Mouse (Mus musculus) cerebellum, adult 9-10 months (tissue): ENCODE measurements around the gene Tead4.
"Not testable (repeated sequence)": the region's sequence is repeated elsewhere in the genome, so short reads cannot be mapped to it uniquely, and the experiment has no call there.

Experiments
- DNase-seq: peaks from one replicate; pipeline ENCODE4 v3.0.0; 2022

Tead4 gene

GRCm38 (mm10) chr6:128234206-128234605 lies 66.4 kb downstream of the Tead4 start:
- peak; percentile 68 for DNase-seq

GRCm38 (mm10) chr6:128232216-128232615 lies 68.4 kb downstream of the Tead4 start:
- no peak for DNase-seq

GRCm38 (mm10) chr6:128231741-128232140 lies 68.9 kb downstream of the Tead4 start:
- DNase-seq = no peak

GRCm38 (mm10) chr6:128227438-128228017 lies 73.1 kb downstream of the Tead4 start:
- DNase-seq = no peak

- no peak for DNase-seq
Measured at GRCm38 (mm10) chr6:128226941-128227340, 73.7 kb downstream of the Tead4 start.

GRCm38 (mm10) chr6:128225846-128226176 lies 74.8 kb downstream of the Tead4 start:
- no peak for DNase-seq

GRCm38 (mm10) chr6:128225009-128225845 lies 75.4 kb downstream of the Tead4 start:
- no peak for DNase-seq

GRCm38 (mm10) chr6:128223159-128223558 lies 77.5 kb downstream of the Tead4 start:
- DNase-seq = no peak

GRCm38 (mm10) chr6:128215004-128215403 lies 85.6 kb downstream of the Tead4 start:
- not testable (repeated sequence) for DNase-seq

GRCm38 (mm10) chr6:128209199-128209598 lies 91.4 kb downstream of the Tead4 start:
- not testable (repeated sequence) for DNase-seq

- DNase-seq = no peak
Measured at GRCm38 (mm10) chr6:128208491-128209170, 92.0 kb downstream of the Tead4 start.

- DNase-seq = no peak
Measured at GRCm38 (mm10) chr6:128203557-128203956, 97.1 kb downstream of the Tead4 start.

GRCm38 (mm10) chr6:128200847-128201640 lies 99.6 kb downstream of the Tead4 start:
- peak; percentile 81 for DNase-seq

GRCm38 (mm10) chr6:128200116-128200846 lies 100.3 kb downstream of the Tead4 start:
- DNase-seq = peak; percentile 99

GRCm38 (mm10) chr6:128183521-128183920 lies 117.1 kb downstream of the Tead4 start:
- no peak for DNase-seq

GRCm38 (mm10) chr6:128181176-128181575 lies 119.4 kb downstream of the Tead4 start:
- no peak for DNase-seq

GRCm38 (mm10) chr6:128179651-128180050 lies 121.0 kb downstream of the Tead4 start:
- no peak for DNase-seq

- DNase-seq = no peak
Measured at GRCm38 (mm10) chr6:128179247-128179646, 121.4 kb downstream of the Tead4 start.

GRCm38 (mm10) chr6:128178681-128179080 lies 121.9 kb downstream of the Tead4 start:
- no peak for DNase-seq
